Mouse (Mus musculus) spleen, postnatal 36 days (tissue): ENCODE measurements at regions not wholly inside any gene's neighbourhood (a gene's known extent, or its start where the extent isn't known, plus 50 kb on each side); places are given as distances from the start of the nearest gene placed in this dataset.

Experiments
- DNase-seq, 2 experiments: peaks; one replicate each; pipeline ENCODE4 v3.0.0; 2022; ENCODE audit warnings: low spot score in 2 of 2, mixed read lengths in 1 of 2

- peak; percentile 74 to 80 for DNase-seq
Measured at GRCm38 (mm10) chr1:189085245-189085644, 77.6 kb upstream of the Kctd3 start.

GRCm38 (mm10) chr1:189081267-189081666 is 73.6 kb upstream of the Kctd3 start:
- DNase-seq, result no peak

- DNase-seq, result no peak
Measured at GRCm38 (mm10) chr1:189080797-189081196, 73.2 kb upstream of the Kctd3 start.

GRCm38 (mm10) chr1:189079451-189080410 is 72.1 kb upstream of the Kctd3 start:
- peak; percentile 54 to 57 for DNase-seq

GRCm38 (mm10) chr1:189077861-189078260 is 70.2 kb upstream of the Kctd3 start:
- DNase-seq, result no peak

GRCm38 (mm10) chr1:189076276-189076675 is 68.6 kb upstream of the Kctd3 start:
- no peak for DNase-seq

- DNase-seq, result no peak
Measured at GRCm38 (mm10) chr1:189075671-189076070, 68.0 kb upstream of the Kctd3 start.

GRCm38 (mm10) chr1:189072516-189072915 is 64.9 kb upstream of the Kctd3 start:
- DNase-seq, result no peak

- DNase-seq, result no peak
Measured at GRCm38 (mm10) chr1:189068204-189068603, 60.6 kb upstream of the Kctd3 start.

- DNase-seq, result no peak
Measured at GRCm38 (mm10) chr1:189067204-189067960, 59.7 kb upstream of the Kctd3 start.

GRCm38 (mm10) chr1:189066446-189067151 is 59.0 kb upstream of the Kctd3 start:
- DNase-seq, result no peak

GRCm38 (mm10) chr1:189065152-189065910 is 57.7 kb upstream of the Kctd3 start:
- no peak for DNase-seq

- no peak for DNase-seq
Measured at GRCm38 (mm10) chr1:189064629-189065028, 57.0 kb upstream of the Kctd3 start.

- no peak for DNase-seq
Measured at GRCm38 (mm10) chr1:189063699-189064098, 56.1 kb upstream of the Kctd3 start.

- no peak for DNase-seq
Measured at GRCm38 (mm10) chr1:189063209-189063608, 55.6 kb upstream of the Kctd3 start.
